Mouse (Mus musculus): ENCODE data around the gene Krt18. TPM values are rescaled to one million over a fixed set of nuclear protein-coding genes. Genes with fewer than 3 reads are reported as not detected.
"Not testable (repeated sequence)": the region's sequence is repeated elsewhere in the genome, so short reads cannot be mapped to it uniquely, and the experiment has no call there.

Gene Krt18
- polyA plus RNA-seq, 1 experiment from 2014 or later, result 9.4 TPM

- H3K27ac ChIP-seq, result no peak overlapping the region
- H3K9me3 ChIP-seq, result no peaks in the 10 kb centered on the region
- H3K4me3 ChIP-seq (replicated peaks), result peak overlapping the region; percentile 82
- H3K27me3 ChIP-seq, result peaks cover 14% of the 10 kb centered on the region
- H3K36me3 ChIP-seq (replicated peaks), result no peaks in the 10 kb centered on the region
- H3K4me1 ChIP-seq, result peaks cover 15% of the 10 kb centered on the region
- H3K9ac ChIP-seq, result peak overlapping the region; percentile 94
- H3K4me2 ChIP-seq, result peak overlapping the region; percentile 76
- 12% methylated on average over 11 of the region's 11 CpGs for WGBS
- ATAC-seq (ENCODE audit: low FRiP score), result no peak
Measured at GRCm38 (mm10) chr15:102074876-102075585, 47.1 kb downstream of the Krt18 start.

- no peak for ATAC-seq (ENCODE audit: low FRiP score)
- no peak overlapping the region for H3K27ac ChIP-seq
- H3K9ac ChIP-seq, result no peak overlapping the region
- H3K36me3 ChIP-seq (replicated peaks), result peaks cover 12% of the 10 kb centered on the region
- H3K4me3 ChIP-seq (replicated peaks), result no peak overlapping the region
- no peak overlapping the region for H3K4me2 ChIP-seq
- H3K27me3 ChIP-seq, result no peaks in the 10 kb centered on the region
- no peaks in the 10 kb centered on the region for H3K9me3 ChIP-seq
- WGBS, result 97% methylated on average over 2 of the region's 2 CpGs
- H3K4me1 ChIP-seq, result peaks cover 15% of the 10 kb centered on the region
Measured at GRCm38 (mm10) chr15:102077111-102077677, 49.2 kb downstream of the Krt18 start.

- no peak overlapping the region for H3K4me3 ChIP-seq (replicated peaks)
- H3K4me2 ChIP-seq, result no peak overlapping the region
- no peak for ATAC-seq (ENCODE audit: low FRiP score)
- no peak overlapping the region for H3K9ac ChIP-seq
- WGBS, result 86% methylated on average over 4 of the region's 4 CpGs
- H3K36me3 ChIP-seq (replicated peaks), result peaks cover 31% of the 10 kb centered on the region
- H3K27me3 ChIP-seq, result no peaks in the 10 kb centered on the region
- H3K27ac ChIP-seq, result no peak overlapping the region
- H3K9me3 ChIP-seq, result no peaks in the 10 kb centered on the region
- H3K4me1 ChIP-seq, result peaks cover 15% of the 10 kb centered on the region
Measured at GRCm38 (mm10) chr15:102079221-102079620, 51.2 kb downstream of the Krt18 start.

GRCm38 (mm10) chr15:102079924-102080323, 51.9 kb downstream of the Krt18 start:
- H3K4me1 ChIP-seq, result peaks cover 11% of the 10 kb centered on the region
- H3K9ac ChIP-seq; H3K9me3 ChIP-seq; H3K4me2 ChIP-seq; H3K27me3 ChIP-seq; H3K4me3 ChIP-seq (replicated peaks); H3K27ac ChIP-seq; ATAC-seq (ENCODE audit: low FRiP score): not testable (repeated sequence)
- H3K36me3 ChIP-seq (replicated peaks), result peaks cover 38% of the 10 kb centered on the region
- WGBS, result 84% methylated on average over 8 of the region's 8 CpGs

- Histone ChIP-seq H3K4me1 (peaks cover 5% of the 10 kb centered on the region), H3K36me3 (replicated peaks) (peaks cover 41% of the 10 kb centered on the region), H3K4me2 (no peak overlapping the region), H3K9ac (no peak overlapping the region), H3K27ac (no peak overlapping the region), H3K27me3 (no peaks in the 10 kb centered on the region), H3K9me3 (no peaks in the 10 kb centered on the region), H3K4me3 (replicated peaks) (no peak overlapping the region)
- ATAC-seq (ENCODE audit: low FRiP score), result no peak
- 79% methylated on average over 2 of the region's 2 CpGs for whole genome bisulfite sequencing
Measured at GRCm38 (mm10) chr15:102080429-102080828, 52.4 kb downstream of the Krt18 start.

Other genes starting within 250 kb of the Krt18 start
- gene Krt72, start 241.7 kb upstream of the Krt18 start, polyA plus RNA-seq (2016; fragmentation: Nextera tagmentation; extraction: Ambion mirVana), result not detected in 2 replicates
- 0.19 and 0.41 TPM in 2 replicates for gene Krt73, start 225.8 kb upstream of the Krt18 start, polyA plus RNA-seq (2016; fragmentation: Nextera tagmentation; extraction: Ambion mirVana)
- not detected in 2 replicates for gene Krt2, start 210.0 kb upstream of the Krt18 start, polyA plus RNA-seq (2016; fragmentation: Nextera tagmentation; extraction: Ambion mirVana)
- gene Krt1, start 177.4 kb upstream of the Krt18 start, polyA plus RNA-seq (2016; fragmentation: Nextera tagmentation; extraction: Ambion mirVana), result 4.0 and 4.5 TPM in 2 replicates
- gene Krt77, start 158.5 kb upstream of the Krt18 start, polyA plus RNA-seq (2016; fragmentation: Nextera tagmentation; extraction: Ambion mirVana), result not detected in 2 replicates
- gene Krt76, start 135.3 kb upstream of the Krt18 start, polyA plus RNA-seq (2016; fragmentation: Nextera tagmentation; extraction: Ambion mirVana), result not detected in 2 replicates
- gene Krt4, start 103.4 kb upstream of the Krt18 start, polyA plus RNA-seq (2016; fragmentation: Nextera tagmentation; extraction: Ambion mirVana), result not detected in 2 replicates
- 0.08 and 0.15 TPM in 2 replicates for gene Krt79, start 87.9 kb upstream of the Krt18 start, polyA plus RNA-seq (2016; fragmentation: Nextera tagmentation; extraction: Ambion mirVana)
- gene Krt78, start 73.9 kb upstream of the Krt18 start, polyA plus RNA-seq (2016; fragmentation: Nextera tagmentation; extraction: Ambion mirVana), result not detected in 2 replicates
- gene Krt8, start 23.7 kb upstream of the Krt18 start, polyA plus RNA-seq (2016; fragmentation: Nextera tagmentation; extraction: Ambion mirVana), result 10.0 and 13.4 TPM in 2 replicates
- gene Eif4b, start 45.6 kb downstream of the Krt18 start, polyA plus RNA-seq (2016; fragmentation: Nextera tagmentation; extraction: Ambion mirVana), result 109 TPM in 2 replicates
- gene Tns2, start 72.2 kb downstream of the Krt18 start, polyA plus RNA-seq (2016; fragmentation: Nextera tagmentation; extraction: Ambion mirVana), result 7.9 and 8.2 TPM in 2 replicates
- 19.1 and 19.6 TPM in 2 replicates for gene Spryd3, start 108.1 kb downstream of the Krt18 start, polyA plus RNA-seq (2016; fragmentation: Nextera tagmentation; extraction: Ambion mirVana)
- gene Igfbp6, start 116.2 kb downstream of the Krt18 start, polyA plus RNA-seq (2016; fragmentation: Nextera tagmentation; extraction: Ambion mirVana), result 0.24 and 0.79 TPM in 2 replicates
- gene Soat2, start 122.3 kb downstream of the Krt18 start, polyA plus RNA-seq (2016; fragmentation: Nextera tagmentation; extraction: Ambion mirVana), result 0.08 TPM in 1 of 2 replicates, not detected in the other
- gene Zfp740, start 175.1 kb downstream of the Krt18 start, polyA plus RNA-seq (2016; fragmentation: Nextera tagmentation; extraction: Ambion mirVana), result 127 and 132 TPM in 2 replicates
- 46.2 and 51.8 TPM in 2 replicates for gene Csad, start 176.5 kb downstream of the Krt18 start, polyA plus RNA-seq (2016; fragmentation: Nextera tagmentation; extraction: Ambion mirVana)
- gene Itgb7, start 203.8 kb downstream of the Krt18 start, polyA plus RNA-seq (2016; fragmentation: Nextera tagmentation; extraction: Ambion mirVana), result 0.65 and 0.88 TPM in 2 replicates
- gene Rarg, start 229.3 kb downstream of the Krt18 start, polyA plus RNA-seq (2016; fragmentation: Nextera tagmentation; extraction: Ambion mirVana), result 13.1 and 16.7 TPM in 2 replicates
- 0.09 and 0.17 TPM in 2 replicates for gene Gm9918, start 242.4 kb downstream of the Krt18 start, polyA plus RNA-seq (2016; fragmentation: Nextera tagmentation; extraction: Ambion mirVana)